Mouse (Mus musculus) forebrain, embryonic 12.5 days (tissue): ENCODE results near the gene H2-K1. TPM values are rescaled to one million over a fixed set of nuclear protein-coding genes. Genes with fewer than 3 reads are reported as not detected.

Source experiments
- ATAC-seq: fragments of 200-750 bp; cut with Nextera tagmentation; 2 replicates; pipeline ENCODE4 v1.8.0; 2017; ENCODE audit warnings: moderate TSS enrichment; ENCODE audit not compliant: low FRiP score
- H3K27ac ChIP-seq: fragments of 300-500 bp; sonication (generic); 2 replicates; pipeline ENCODE4 v1.5.1; 2016; ENCODE audit warnings: mild to moderate bottlenecking
- H3K27me3 ChIP-seq: fragments of 300-500 bp; sonication (generic); 2 replicates; pipeline ENCODE4 v1.6.1; 2016; ENCODE audit warnings: mild to moderate bottlenecking
- H3K36me3 ChIP-seq: fragments of 300-500 bp; sonication (generic); replicated peaks from 2 replicates; pipeline ENCODE4 v1.6.1; 2016; ENCODE audit warnings: mild to moderate bottlenecking
- H3K4me1 ChIP-seq: fragments of 300-500 bp; sonication (generic); 2 replicates; pipeline ENCODE4 v1.6.1; 2016
- H3K4me2 ChIP-seq: fragments of 300-500 bp; sonication (generic); 2 replicates; pipeline ENCODE4 v1.6.1; 2016; ENCODE audit warnings: mild to moderate bottlenecking, moderate library complexity
- H3K4me3 ChIP-seq: fragments of 300-500 bp; sonication (generic); replicated peaks from 2 replicates; pipeline ENCODE4 v1.5.1; 2016; ENCODE audit warnings: mild to moderate bottlenecking
- H3K9ac ChIP-seq: fragments of 300-500 bp; sonication (generic); 2 replicates; pipeline ENCODE4 v1.6.1; 2016; ENCODE audit warnings: mild to moderate bottlenecking
- H3K9me3 ChIP-seq: fragments of 300-500 bp; sonication (generic); 2 replicates; pipeline ENCODE4 v1.6.1; 2016
- WGBS: fragments of 180-500 bp; shearing (Covaris S2); methylation state at CpG from one replicate; pipeline ENCODE4 v1.1.7; 2016; 5-methylcytosine and 5-hydroxymethylcytosine counted together
- polyA plus RNA-seq: library from polyadenylated mRNA; unstranded; fragments of >200 nt; fragmentation: Nextera tagmentation; extraction: Ambion mirVana; gene quantifications from 2 replicates; pipeline ENCODE4 v1.2.1, GENCODE M21; 2016

The H2-K1 gene
- 23.3 and 28.2 TPM in 2 replicates for polyA plus RNA-seq

DNA sequence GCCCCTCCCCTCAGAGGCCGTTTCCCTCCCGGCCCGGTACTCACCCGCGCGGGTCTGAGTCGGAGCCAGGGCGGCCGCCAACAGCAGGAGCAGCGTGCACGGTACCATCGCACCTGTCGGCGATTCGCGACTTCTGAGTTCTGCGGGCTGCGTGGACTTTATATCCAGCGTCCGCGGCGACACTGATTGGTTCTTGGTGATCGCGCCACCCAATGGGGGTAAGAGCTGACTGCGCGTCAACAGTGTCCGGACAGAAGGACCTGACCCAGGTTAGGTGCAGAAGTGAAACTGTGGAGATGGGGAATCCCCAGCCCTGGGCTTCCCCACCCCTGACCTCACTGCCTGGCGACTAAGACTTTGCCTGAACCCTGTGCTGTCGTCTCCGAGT is at the start of gene H2-K1:
H2-K1 (minus strand) TSS at position 198 of the 388 bp plus-strand sequence.
- peaks cover 46% of the 10 kb centered on the region for H3K27me3 ChIP-seq
- H3K9me3 ChIP-seq, result no peaks in the 10 kb centered on the region
- peak within 1 kb of the TSS; percentile 64 for H3K9ac ChIP-seq
- WGBS, result under 1% methylated on average over 30 of the region's 30 CpGs
- H3K4me2 ChIP-seq, result peak within 1 kb of the TSS; percentile 96
- peak within 1 kb of the TSS; percentile 60 for H3K4me3 ChIP-seq
- H3K4me1 ChIP-seq, result peaks cover 13% of the 10 kb centered on the region
- H3K27ac ChIP-seq, result no peak within 1 kb of the TSS
- H3K36me3 ChIP-seq, result no peaks in the 10 kb centered on the region
- peak; percentile 71 for ATAC-seq

- Histone ChIP-seq H3K9ac (no peak overlapping the region), H3K9me3 (0 out of 2 replicates have a peak, but pooled peaks cover 4% of the 10 kb centered on the region), H3K4me3 (no peak overlapping the region), H3K36me3 (no peaks in the 10 kb centered on the region), H3K4me2 (no peak overlapping the region), H3K27me3 (no peaks in the 10 kb centered on the region), H3K4me1 (no peaks in the 10 kb centered on the region), H3K27ac (no peak overlapping the region)
- WGBS, result 93% methylated on average over 5 of the region's 5 CpGs
- no peak for ATAC-seq
Measured at GRCm38 (mm10) chr17:34047404-34048050, 47.4 kb upstream of the H2-K1 start.

DNA sequence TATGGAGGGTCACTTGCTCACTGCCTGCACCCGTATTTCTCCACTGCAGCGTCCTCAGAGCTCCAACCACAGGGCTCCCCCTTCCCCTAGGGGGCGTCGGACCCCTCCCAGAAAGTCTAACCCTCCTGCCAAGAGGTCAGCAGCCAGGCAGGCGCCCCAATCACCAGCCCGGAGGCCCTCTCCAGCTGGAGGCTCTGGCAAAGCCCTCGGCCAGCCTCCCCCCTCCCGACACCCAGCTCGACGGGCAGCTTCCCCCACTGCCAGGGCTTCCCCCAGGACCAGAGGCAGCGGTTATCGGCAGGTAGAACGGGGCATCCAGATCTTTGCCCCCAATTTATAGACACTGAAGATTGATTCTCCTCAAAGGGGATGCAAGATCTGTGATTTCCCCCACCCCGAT is 45.8 kb upstream of the H2-K1 start:
- ATAC-seq, result no peak
- Histone ChIP-seq H3K36me3 (no peaks in the 10 kb centered on the region), H3K4me1 (peaks cover 4% of the 10 kb centered on the region; the same call in 1 of the 2 replicates), H3K9me3 (0 out of 2 replicates have a peak, but pooled peaks cover 4% of the 10 kb centered on the region), H3K27me3 (peaks cover 9% of the 10 kb centered on the region; the same call in 1 of the 2 replicates), H3K4me3 (no peak overlapping the region), H3K4me2 (no peak overlapping the region), H3K9ac (no peak overlapping the region), H3K27ac (no peak overlapping the region)
- 76% methylated on average over 14 of the region's 14 CpGs for WGBS

DNA sequence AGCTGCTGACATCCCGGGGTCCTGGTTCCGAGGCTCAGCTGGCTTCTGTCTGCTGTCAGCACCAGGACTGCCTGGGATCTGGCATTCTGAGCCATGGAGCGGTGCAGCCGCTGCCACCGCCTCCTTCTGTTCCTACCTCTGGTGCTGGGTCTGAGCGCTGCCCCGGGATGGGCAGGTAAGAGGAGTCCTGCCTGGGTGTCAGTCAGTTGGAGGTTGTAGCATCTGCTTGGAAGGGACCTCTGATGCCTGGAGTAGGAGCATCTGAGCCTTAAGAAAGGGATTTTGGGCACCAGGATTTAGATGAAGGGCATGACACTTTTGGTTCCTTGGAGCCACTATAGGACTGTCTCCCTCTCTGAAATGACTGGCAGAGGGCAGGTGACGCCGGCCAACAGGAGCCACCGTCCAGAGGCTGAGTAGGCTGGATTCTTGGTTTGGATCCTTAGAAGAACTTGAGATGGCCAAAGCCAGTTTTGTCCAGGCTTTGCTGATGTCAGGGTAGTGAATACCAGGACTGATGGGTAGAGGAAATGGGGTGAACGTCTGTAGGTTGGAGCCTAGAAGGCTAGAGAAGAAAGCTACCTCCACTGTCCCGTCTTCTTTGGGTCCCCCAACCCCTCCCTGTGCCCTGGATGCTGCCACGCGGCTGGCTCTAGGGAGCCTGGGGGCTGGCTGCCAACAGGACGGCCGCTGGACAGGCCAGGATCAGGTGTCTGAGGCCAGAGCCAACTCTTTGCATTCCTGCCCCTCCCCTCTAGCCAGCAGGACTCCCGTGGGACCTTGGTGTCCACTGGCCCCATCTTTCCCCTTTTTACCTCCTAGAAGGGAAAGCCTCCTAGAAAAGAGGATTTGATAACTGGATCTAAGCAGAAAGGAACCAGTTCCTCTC is 39.7 kb upstream of the H2-K1 start:
- Histone ChIP-seq H3K9me3 (no peaks in the 10 kb centered on the region), H3K27ac (no peak overlapping the region), H3K9ac (peak overlapping the region; percentile 55), H3K36me3 (peaks cover 34% of the 10 kb centered on the region), H3K27me3 (peaks cover 23% of the 10 kb centered on the region), H3K4me2 (peak overlapping the region; percentile 61), H3K4me3 (peak overlapping the region; percentile 28), H3K4me1 (peaks cover 35% of the 10 kb centered on the region)
- ATAC-seq, result 0 out of 2 replicates have a peak, but pooled peaks have one; percentile 16
- whole genome bisulfite sequencing, result 28% methylated on average over 17 of the region's 17 CpGs

DNA sequence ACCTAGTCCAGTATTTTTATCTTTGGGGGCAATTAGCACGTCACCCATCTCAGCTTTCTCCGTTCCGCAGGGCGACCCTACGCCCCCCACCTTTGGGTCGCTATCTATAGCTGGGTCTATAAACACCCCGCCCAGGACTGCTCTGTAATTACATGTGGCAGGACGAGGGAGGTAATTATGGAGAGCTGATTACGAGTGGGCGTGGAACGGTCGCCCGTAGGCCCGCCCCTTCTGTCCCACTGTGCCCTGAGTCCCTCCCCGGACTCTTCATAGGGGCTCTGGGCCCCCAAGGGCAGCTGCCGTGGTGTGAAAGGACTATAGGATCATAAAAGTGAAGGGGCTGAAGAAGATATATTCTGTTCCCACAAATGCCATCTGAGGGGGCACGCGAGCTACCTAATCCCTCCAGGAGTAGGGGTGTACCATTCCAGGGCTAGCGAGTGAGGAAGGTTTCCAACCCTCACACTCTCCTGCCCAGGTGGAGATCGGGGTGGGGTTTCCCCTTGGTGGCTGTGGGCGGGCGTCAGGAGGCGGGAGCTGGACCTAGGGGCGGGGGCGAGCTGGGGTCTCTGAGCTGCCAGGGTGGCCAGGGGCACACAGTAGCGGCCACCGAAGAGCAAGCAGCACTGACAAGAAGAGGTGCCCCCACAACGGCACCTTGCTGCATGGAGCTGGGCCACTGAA is 38.9 kb upstream of the H2-K1 start, which contains the start of gene Col11a2:
Col11a2 (plus strand) TSS at position 560 of the 684 bp plus-strand sequence.
- WGBS, result 7% methylated on average over 28 of the region's 28 CpGs
- H3K9ac ChIP-seq, result peak within 1 kb of the TSS; percentile 55
- H3K9me3 ChIP-seq, result no peaks in the 10 kb centered on the region
- H3K36me3 ChIP-seq, result peaks cover 41% of the 10 kb centered on the region
- H3K4me2 ChIP-seq, result peak within 1 kb of the TSS; percentile 61
- ATAC-seq, result peak; percentile 66
- peaks cover 37% of the 10 kb centered on the region for H3K4me1 ChIP-seq
- H3K27me3 ChIP-seq, result peaks cover 23% of the 10 kb centered on the region
- peak within 1 kb of the TSS; percentile 28 for H3K4me3 ChIP-seq
- peak within 1 kb of the TSS; percentile 65; the same call in 1 of the 2 replicates for H3K27ac ChIP-seq

GRCm38 (mm10) chr17:34038440-34038839 is 38.3 kb upstream of the H2-K1 start:
- H3K9me3 ChIP-seq, result no peaks in the 10 kb centered on the region
- peak; percentile 53 for ATAC-seq
- H3K4me3 ChIP-seq, result peak overlapping the region; percentile 28
- peaks cover 23% of the 10 kb centered on the region for H3K27me3 ChIP-seq
- peak overlapping the region; percentile 61 for H3K4me2 ChIP-seq
- H3K36me3 ChIP-seq, result peaks cover 45% of the 10 kb centered on the region
- H3K4me1 ChIP-seq, result peaks cover 43% of the 10 kb centered on the region
- WGBS, result 12% methylated on average over 16 of the region's 21 CpGs
- peak overlapping the region; percentile 55 for H3K9ac ChIP-seq
- H3K27ac ChIP-seq, result peak overlapping the region; percentile 65; the same call in 1 of the 2 replicates

DNA sequence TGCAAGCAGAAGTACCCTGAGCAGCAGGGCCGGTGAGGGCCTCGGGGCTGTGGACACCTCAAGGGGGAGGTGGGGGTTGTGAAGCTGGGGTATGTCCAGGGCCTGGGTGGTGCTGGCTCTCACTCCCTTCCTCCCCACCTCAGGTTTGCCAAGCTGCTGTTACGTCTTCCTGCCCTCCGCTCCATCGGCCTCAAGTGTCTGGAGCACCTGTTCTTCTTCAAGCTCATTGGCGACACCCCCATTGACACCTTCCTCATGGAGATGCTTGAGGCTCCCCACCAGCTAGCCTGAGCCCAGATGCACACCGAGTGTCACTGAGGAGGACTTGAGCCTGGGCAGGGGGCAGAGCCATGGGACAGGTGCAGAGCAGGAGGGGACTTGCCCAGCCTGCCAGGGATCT is 37.1 kb upstream of the H2-K1 start:
- peaks cover 53% of the 10 kb centered on the region for H3K4me1 ChIP-seq
- no peak overlapping the region for H3K9ac ChIP-seq
- no peaks in the 10 kb centered on the region for H3K9me3 ChIP-seq
- peaks cover 22% of the 10 kb centered on the region for H3K27me3 ChIP-seq
- 0 out of 2 replicates have a peak overlapping the region, but pooled peaks have one; percentile 1 for H3K4me3 ChIP-seq
- ATAC-seq, result no peak
- H3K4me2 ChIP-seq, result no peak overlapping the region
- no peak overlapping the region for H3K27ac ChIP-seq
- H3K36me3 ChIP-seq, result peaks cover 45% of the 10 kb centered on the region
- 94% methylated on average over 7 of the region's 7 CpGs for WGBS

- Histone ChIP-seq H3K36me3 (peaks cover 45% of the 10 kb centered on the region), H3K27me3 (peaks cover 19% of the 10 kb centered on the region), H3K27ac (no peak overlapping the region), H3K4me2 (no peak overlapping the region), H3K4me1 (peaks cover 53% of the 10 kb centered on the region), H3K9me3 (no peaks in the 10 kb centered on the region), H3K4me3 (no peak overlapping the region), H3K9ac (no peak overlapping the region)
- ATAC-seq, result no peak
- 81% methylated on average over 10 of the region's 10 CpGs for WGBS
Measured at GRCm38 (mm10) chr17:34036647-34037046, 36.5 kb upstream of the H2-K1 start.

DNA sequence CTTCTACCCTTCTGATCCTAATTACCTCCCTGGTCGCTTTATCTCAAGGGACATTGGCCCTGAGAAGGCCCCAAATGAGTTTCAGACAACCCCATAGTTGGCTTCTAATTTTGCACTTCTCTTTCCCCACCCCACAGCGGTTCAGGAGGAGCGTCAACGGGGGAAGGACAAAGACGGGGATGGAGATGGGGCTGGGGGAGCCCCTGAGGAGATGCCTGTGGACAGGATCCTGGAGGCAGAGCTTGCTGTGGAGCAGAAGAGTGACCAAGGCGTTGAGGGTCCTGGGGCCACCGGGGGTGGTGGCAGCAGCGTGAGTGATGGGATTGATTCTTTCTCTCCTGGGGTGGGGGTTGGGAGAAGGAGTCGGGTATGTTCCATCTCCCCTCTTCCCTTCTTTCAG is 35.4 kb upstream of the H2-K1 start:
- ATAC-seq, result no peak
- no peak overlapping the region for H3K4me2 ChIP-seq
- H3K27ac ChIP-seq, result no peak overlapping the region
- WGBS, result 89% methylated on average over 9 of the region's 9 CpGs
- H3K9ac ChIP-seq, result no peak overlapping the region
- H3K27me3 ChIP-seq, result peaks cover 10% of the 10 kb centered on the region
- H3K9me3 ChIP-seq, result no peaks in the 10 kb centered on the region
- no peak overlapping the region for H3K4me3 ChIP-seq
- H3K4me1 ChIP-seq, result peaks cover 49% of the 10 kb centered on the region
- peaks cover 45% of the 10 kb centered on the region for H3K36me3 ChIP-seq

DNA sequence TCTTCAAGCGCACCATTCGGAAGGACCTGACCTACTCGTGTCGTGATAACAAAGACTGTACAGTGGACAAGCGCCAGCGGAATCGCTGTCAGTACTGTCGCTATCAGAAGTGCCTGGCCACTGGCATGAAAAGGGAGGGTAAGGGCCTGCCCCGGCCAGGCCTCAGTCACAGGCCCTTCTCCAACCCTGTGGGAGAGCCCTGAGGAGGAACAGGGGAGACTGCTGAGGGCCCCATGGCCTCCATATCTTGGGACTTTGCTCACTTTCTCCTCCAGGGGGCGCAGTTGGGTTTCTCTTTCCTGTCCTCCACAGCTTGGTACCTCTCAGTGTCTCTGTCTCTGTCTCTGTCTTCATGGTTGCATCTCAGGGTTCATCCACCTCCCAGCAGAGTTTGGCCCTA is 33.9 kb upstream of the H2-K1 start:
- Histone ChIP-seq H3K4me2 (no peak overlapping the region), H3K4me3 (no peak overlapping the region), H3K36me3 (peaks cover 60% of the 10 kb centered on the region), H3K27ac (0 out of 2 replicates have a peak overlapping the region, but pooled peaks have one; percentile 19), H3K4me1 (peaks cover 51% of the 10 kb centered on the region), H3K9ac (no peak overlapping the region), H3K27me3 (peaks cover 2% of the 10 kb centered on the region; the same call in 1 of the 2 replicates), H3K9me3 (no peaks in the 10 kb centered on the region)
- 79% methylated on average over 10 of the region's 10 CpGs for WGBS
- ATAC-seq, result no peak

- 90% methylated on average over 9 of the region's 9 CpGs for WGBS
- no peak for ATAC-seq
- H3K9me3 ChIP-seq, result no peaks in the 10 kb centered on the region
- H3K27me3 ChIP-seq, result no peaks in the 10 kb centered on the region
- no peak overlapping the region for H3K9ac ChIP-seq
- peak overlapping the region; percentile 95 for H3K4me3 ChIP-seq
- H3K4me1 ChIP-seq, result peaks cover 51% of the 10 kb centered on the region
- peaks cover 66% of the 10 kb centered on the region for H3K36me3 ChIP-seq
- 0 out of 2 replicates have a peak overlapping the region, but pooled peaks have one; percentile 99 for H3K4me2 ChIP-seq
- H3K27ac ChIP-seq, result no peak overlapping the region
Measured at GRCm38 (mm10) chr17:34033441-34033840, 33.3 kb upstream of the H2-K1 start.
